Mouse (Mus musculus): ENCODE results near the gene Ufd1. TPM values are rescaled to one million over a fixed set of nuclear protein-coding genes. Genes with fewer than 3 reads are reported as not detected.

Gene Ufd1
- polyA plus RNA-seq (2012; rRNA removed), result 67.0 and 72.1 TPM in 2 replicates
- polyA plus RNA-seq (2014; fragmentation: Nextera tagmentation; extraction: Ambion mirVana), result 63.9 and 69.9 TPM in 2 replicates

DNA sequence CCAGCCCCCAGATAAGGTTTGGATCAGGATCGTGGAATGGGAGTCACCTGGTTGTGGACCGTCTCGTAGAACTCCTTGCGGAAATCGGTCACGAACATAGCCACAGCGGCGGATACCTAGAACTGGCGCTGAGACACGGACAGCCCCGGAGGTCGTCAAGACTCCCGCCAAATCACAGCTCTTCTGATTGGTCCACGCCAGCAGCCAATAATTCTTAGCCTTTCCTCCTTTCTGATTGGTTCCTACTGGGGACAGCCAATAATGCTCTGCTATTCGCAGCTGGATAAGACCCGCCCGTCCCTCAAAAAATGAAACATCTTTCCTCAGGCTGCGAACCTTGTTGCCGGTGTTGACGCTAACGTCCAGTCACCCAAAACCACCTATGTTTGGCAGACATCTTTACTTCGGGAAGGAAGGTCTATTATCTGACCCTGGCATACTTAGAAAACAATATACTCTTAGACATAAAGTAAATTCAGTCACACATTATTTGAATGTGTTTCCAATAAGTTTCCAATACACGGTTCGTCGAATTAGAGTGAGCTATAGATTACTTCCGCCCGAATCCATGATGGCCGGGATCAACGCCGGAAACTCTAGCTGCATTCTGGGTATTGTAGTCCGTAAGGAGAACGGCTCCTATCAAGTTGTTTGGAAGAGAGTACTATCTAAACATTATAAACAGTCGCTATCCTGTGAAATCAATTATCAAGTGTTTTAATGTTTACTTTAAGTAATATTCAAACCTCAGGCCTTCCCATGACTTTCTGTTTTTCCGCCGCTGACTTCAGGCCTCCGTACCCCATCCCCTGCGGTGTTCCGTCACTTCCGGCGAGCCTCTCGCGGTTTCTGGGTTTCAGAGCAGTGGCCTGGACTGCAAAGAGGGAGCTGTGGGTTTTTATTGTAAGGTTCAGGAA, at the start of gene Ufd1, which contains the start of gene Cdc45:
Gene Ufd1, plus strand, starts transcription at position 312 of the 917 bp plus-strand sequence.
Gene Cdc45, minus strand, starts transcription at position 520 of the 917 bp plus-strand sequence.
- H3K27ac ChIP-seq (replicated peaks; ENCODE audit: low read depth, low read length), result peak within 1 kb of the TSS; percentile 76
- H3K9me3 ChIP-seq (ENCODE audit: control insufficient read depth, low read length), result no peaks in the 10 kb centered on the region
- H3K27me3 ChIP-seq (ENCODE audit: control insufficient read depth, insufficient read depth, low read length), result no peaks in the 10 kb centered on the region
- DNase-seq (ENCODE audit: low spot score), result peak; percentile 97
- peak; percentile 63; the same call in 1 of the 2 replicates for TF ChIP-seq POLR2A (IDR thresholded peaks at IDR 0.05; ENCODE audit: borderline replicate concordance, extremely low read depth, insufficient read depth, insufficient read length)
- WGBS, result under 1% methylated on average over 42 of the region's 42 CpGs
- peaks cover 12% of the 10 kb centered on the region; the same call in 1 of the 2 replicates for H3K4me1 ChIP-seq (ENCODE audit: control insufficient read depth, insufficient read depth, low read length)
- peaks cover 45% of the 10 kb centered on the region for H3K36me3 ChIP-seq (ENCODE audit: control insufficient read depth, insufficient read depth, low read length)
- peak within 1 kb of the TSS; percentile 91 for H3K4me2 ChIP-seq (replicated peaks; ENCODE audit: low read depth, low read length, severe bottlenecking)
- ATAC-seq (ENCODE audit: low FRiP score, low read depth), result peak; percentile 98
- H3K4me3 ChIP-seq (replicated peaks; ENCODE audit: low read length), result peak within 1 kb of the TSS; percentile 74
- H3K9ac ChIP-seq (ENCODE audit: low read depth, low read length, severe bottlenecking), result peak within 1 kb of the TSS; percentile 90

DNA sequence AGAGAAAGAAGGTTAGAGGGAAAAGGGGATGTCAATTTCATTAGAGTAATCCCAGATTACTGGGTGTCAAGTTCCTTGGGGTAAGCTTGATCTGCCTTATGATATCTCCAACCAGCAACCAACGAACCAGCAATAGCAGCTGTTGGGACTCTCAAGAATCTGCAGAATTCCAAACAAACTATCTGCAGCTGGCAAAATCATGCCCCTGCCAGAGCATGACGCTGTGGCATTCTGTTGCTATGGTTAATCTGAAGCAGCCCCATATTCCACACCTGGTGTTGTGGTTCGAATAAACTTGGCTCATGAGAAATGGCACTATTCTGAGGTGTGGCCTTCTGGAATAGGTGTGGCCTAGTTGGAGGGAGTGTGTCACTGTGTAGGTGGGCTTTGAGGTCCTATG, 48.6 kb upstream of the Ufd1 start:
- no peak overlapping the region for H3K4me3 ChIP-seq (replicated peaks; ENCODE audit: low read length)
- no peaks in the 10 kb centered on the region for H3K36me3 ChIP-seq (ENCODE audit: control insufficient read depth, insufficient read depth, low read length)
- DNase-seq (ENCODE audit: low spot score) (no peak), ATAC-seq (ENCODE audit: low FRiP score, low read depth) (no peak; the same call in 1 of the 2 replicates)
- H3K9me3 ChIP-seq (ENCODE audit: control insufficient read depth, low read length), result no peaks in the 10 kb centered on the region
- no peaks in the 10 kb centered on the region for H3K4me1 ChIP-seq (ENCODE audit: control insufficient read depth, insufficient read depth, low read length)
- H3K9ac ChIP-seq (ENCODE audit: low read depth, low read length, severe bottlenecking), result no peak overlapping the region
- H3K4me2 ChIP-seq (replicated peaks; ENCODE audit: low read depth, low read length, severe bottlenecking), result no peak overlapping the region
- no peak overlapping the region for H3K27ac ChIP-seq (replicated peaks; ENCODE audit: low read depth, low read length)
- WGBS, result 48% methylated on average over 3 of the region's 3 CpGs
- TF ChIP-seq POLR2A (IDR thresholded peaks at IDR 0.05; ENCODE audit: borderline replicate concordance, extremely low read depth, insufficient read depth, insufficient read length), result no peak
- H3K27me3 ChIP-seq (ENCODE audit: control insufficient read depth, insufficient read depth, low read length), result no peaks in the 10 kb centered on the region

DNA sequence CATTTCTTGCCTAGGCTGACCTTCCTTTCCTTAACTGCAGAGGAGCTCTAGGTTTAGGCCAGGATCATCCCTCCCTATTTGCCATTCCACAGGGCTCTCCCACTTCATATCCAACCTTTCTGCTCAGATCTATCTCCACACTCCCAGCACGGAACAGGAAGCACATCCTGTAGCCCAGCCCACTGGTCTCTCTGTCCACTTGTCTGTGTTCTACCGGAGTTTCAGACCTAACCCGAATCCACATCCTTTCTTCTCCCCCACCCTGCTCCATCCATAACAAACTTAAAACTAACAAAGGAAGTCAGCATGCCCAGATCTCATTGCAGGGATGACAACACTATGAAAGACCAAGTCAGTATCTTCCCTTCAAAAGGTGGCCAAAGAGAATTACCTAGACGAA, 45.2 kb upstream of the Ufd1 start:
- Histone ChIP-seq H3K27ac (replicated peaks; ENCODE audit: low read depth, low read length) (no peak overlapping the region), H3K36me3 (ENCODE audit: control insufficient read depth, insufficient read depth, low read length) (no peaks in the 10 kb centered on the region), H3K4me1 (ENCODE audit: control insufficient read depth, insufficient read depth, low read length) (no peaks in the 10 kb centered on the region), H3K9me3 (ENCODE audit: control insufficient read depth, low read length) (no peaks in the 10 kb centered on the region), H3K4me2 (replicated peaks; ENCODE audit: low read depth, low read length, severe bottlenecking) (no peak overlapping the region), H3K9ac (ENCODE audit: low read depth, low read length, severe bottlenecking) (no peak overlapping the region), H3K4me3 (replicated peaks; ENCODE audit: low read length) (no peak overlapping the region), H3K27me3 (ENCODE audit: control insufficient read depth, insufficient read depth, low read length) (no peaks in the 10 kb centered on the region)
- 75% methylated on average over 4 of the region's 4 CpGs for WGBS
- DNase-seq (ENCODE audit: low spot score) (no peak), ATAC-seq (ENCODE audit: low FRiP score, low read depth) (no peak)
- TF ChIP-seq POLR2A (IDR thresholded peaks at IDR 0.05; ENCODE audit: borderline replicate concordance, extremely low read depth, insufficient read depth, insufficient read length), result no peak

DNA sequence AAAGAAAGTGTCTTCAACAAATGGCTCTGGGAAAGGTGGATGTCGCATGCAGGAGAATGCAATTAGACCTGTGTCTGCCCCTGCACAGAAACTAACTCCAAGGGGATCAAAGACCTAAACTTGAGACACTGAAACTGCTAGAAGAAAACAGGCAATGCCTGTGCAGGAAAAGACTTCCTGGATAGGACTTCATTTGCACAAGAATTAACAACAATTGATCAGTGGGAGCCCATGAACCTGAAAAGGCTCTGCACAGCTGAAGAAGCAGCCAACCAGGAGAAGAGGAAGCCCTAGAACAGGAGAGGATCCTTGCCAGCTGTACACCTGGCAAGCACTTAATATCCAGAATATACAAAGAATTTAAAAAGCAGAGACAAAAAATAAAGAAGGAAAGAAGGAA, 42.1 kb upstream of the Ufd1 start:
- TF ChIP-seq POLR2A (IDR thresholded peaks at IDR 0.05; ENCODE audit: borderline replicate concordance, extremely low read depth, insufficient read depth, insufficient read length), result no peak
- Histone ChIP-seq H3K4me3 (replicated peaks; ENCODE audit: low read length) (no peak overlapping the region), H3K4me2 (replicated peaks; ENCODE audit: low read depth, low read length, severe bottlenecking) (no peak overlapping the region), H3K9me3 (ENCODE audit: control insufficient read depth, low read length) (0 out of 2 replicates have a peak, but pooled peaks cover 2% of the 10 kb centered on the region), H3K27me3 (ENCODE audit: control insufficient read depth, insufficient read depth, low read length) (no peaks in the 10 kb centered on the region), H3K4me1 (ENCODE audit: control insufficient read depth, insufficient read depth, low read length) (no peaks in the 10 kb centered on the region), H3K27ac (replicated peaks; ENCODE audit: low read depth, low read length) (no peak overlapping the region), H3K36me3 (ENCODE audit: control insufficient read depth, insufficient read depth, low read length) (no peaks in the 10 kb centered on the region), H3K9ac (ENCODE audit: low read depth, low read length, severe bottlenecking) (no peak overlapping the region)
- ATAC-seq (ENCODE audit: low FRiP score, low read depth), result no peak
- DNase-seq (ENCODE audit: low spot score), result no peak
- 82% methylated on average over 1 of the region's 1 CpGs for WGBS

DNA sequence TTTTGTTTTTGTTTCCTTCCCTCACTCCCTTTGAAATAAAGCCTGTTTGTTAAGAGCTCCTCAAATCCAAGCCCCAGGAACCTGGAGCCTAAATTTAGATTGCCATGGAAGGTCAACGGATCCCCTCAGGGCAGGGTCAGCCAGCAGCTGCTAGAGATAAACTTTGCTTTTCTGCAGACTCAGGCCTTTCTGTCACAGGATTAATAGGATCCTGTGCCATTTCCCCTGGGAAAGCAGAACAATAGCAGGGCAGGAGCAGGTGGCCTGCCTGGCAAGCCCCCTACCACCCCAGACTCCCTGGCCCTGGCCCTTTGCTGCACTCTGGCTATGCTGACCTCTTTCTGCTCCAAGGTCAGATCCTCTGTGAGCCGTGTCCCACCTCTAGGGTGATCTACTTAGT, 37.6 kb upstream of the Ufd1 start:
- no peak overlapping the region for H3K4me2 ChIP-seq (replicated peaks; ENCODE audit: low read depth, low read length, severe bottlenecking)
- 0 out of 2 replicates have a peak, but pooled peaks cover 2% of the 10 kb centered on the region for H3K9me3 ChIP-seq (ENCODE audit: control insufficient read depth, low read length)
- H3K9ac ChIP-seq (ENCODE audit: low read depth, low read length, severe bottlenecking), result no peak overlapping the region
- WGBS, result 45% methylated on average over 2 of the region's 2 CpGs
- no peak for TF ChIP-seq POLR2A (IDR thresholded peaks at IDR 0.05; ENCODE audit: borderline replicate concordance, extremely low read depth, insufficient read depth, insufficient read length)
- H3K4me1 ChIP-seq (ENCODE audit: control insufficient read depth, insufficient read depth, low read length), result peaks cover 9% of the 10 kb centered on the region
- no peak for ATAC-seq (ENCODE audit: low FRiP score, low read depth)
- peaks cover 34% of the 10 kb centered on the region for H3K27me3 ChIP-seq (ENCODE audit: control insufficient read depth, insufficient read depth, low read length)
- no peaks in the 10 kb centered on the region for H3K36me3 ChIP-seq (ENCODE audit: control insufficient read depth, insufficient read depth, low read length)
- no peak overlapping the region for H3K4me3 ChIP-seq (replicated peaks; ENCODE audit: low read length)
- no peak overlapping the region for H3K27ac ChIP-seq (replicated peaks; ENCODE audit: low read depth, low read length)
- no peak for DNase-seq (ENCODE audit: low spot score)
